Mouse (Mus musculus) G1E (cell line): ENCODE data around the gene Stard13. TPM values are rescaled to one million over a fixed set of nuclear protein-coding genes. Genes with fewer than 3 reads are reported as not detected.

ENCODE experiments used
- ATAC-seq: 2 replicates; pipeline ENCODE4 v1.8.0; 2016; ENCODE audit warnings: mild to moderate bottlenecking; ENCODE audit not compliant: insufficient number of reproducible peaks, poor library complexity, low FRiP score, severe bottlenecking; ENCODE audit errors: extremely low read depth
- DNase-seq: peaks from one replicate; pipeline ENCODE4 v3.0.0; 2012; ENCODE audit warnings: low spot score
- H3K27me3 ChIP-seq: 2 replicates; pipeline ENCODE4 v1.6.1; 2012; ENCODE audit warnings: mild to moderate bottlenecking, low read length, inconsistent platforms; ENCODE audit not compliant: insufficient read depth
- H3K36me3 ChIP-seq: replicated peaks from 2 replicates; pipeline ENCODE3; 2012; ENCODE audit warnings: mild to moderate bottlenecking, inconsistent platforms
- H3K4me1 ChIP-seq: 2 replicates; pipeline ENCODE4 v1.6.1; 2012; ENCODE audit warnings: low read depth, low read length, inconsistent platforms, mixed read lengths; ENCODE audit not compliant: insufficient read depth
- H3K4me3 ChIP-seq: 2 replicates; pipeline ENCODE4 v1.5.1; 2012; ENCODE audit warnings: low read depth, mild to moderate bottlenecking, inconsistent platforms, low read length, moderate library complexity, mixed read lengths
- H3K9me3 ChIP-seq: replicated peaks from 2 replicates; pipeline ENCODE4 v1.6.1; 2012; ENCODE audit warnings: inconsistent platforms
- CTCF ChIP-seq: IDR thresholded peaks from 2 replicates; pipeline ENCODE4 v1.5.1; 2012; ENCODE audit warnings: low read depth, low read length, inconsistent platforms, mixed read lengths
- GATA1 ChIP-seq: IDR thresholded peaks from 2 replicates; pipeline ENCODE4 v1.6.1; 2012; ENCODE audit warnings: borderline replicate concordance, low read length, inconsistent platforms, mixed read lengths
- GATA2 ChIP-seq: IDR thresholded peaks from 2 replicates; pipeline ENCODE4 v1.6.1; 2012; ENCODE audit warnings: low read depth, low read length, inconsistent platforms, borderline replicate concordance
- POLR2AphosphoS5 ChIP-seq: IDR thresholded peaks from 2 replicates; pipeline ENCODE4 v1.6.1; 2012; ENCODE audit warnings: low read depth, low read length, inconsistent platforms; ENCODE audit not compliant: insufficient replicate concordance
- TAL1 ChIP-seq: conservative IDR thresholded peaks from 2 replicates; pipeline ENCODE4 v1.6.1; 2012; ENCODE audit warnings: low read depth, low read length, inconsistent platforms, mixed read lengths
- polyA plus RNA-seq: library from polyadenylated mRNA; stranded (reverse); fragments of >175 nt; gene quantifications from 2 replicates; pipeline ENCODE4 v1.2.3, GENCODE M21; 2012
- total RNA-seq, 2 experiments: library from RNA; stranded (forward) in 1 of 2; stranded (reverse) in 1 of 2; fragments of 200-1000 nt in 1 of 2; fragments of >200 nt in 1 of 2; fragmentation: Nextera tagmentation in 1 of 2; gene quantifications; 2 replicates each; pipeline ENCODE4 v1.2.3; 2014 to 2017

Gene Stard13
- total and polyA plus RNA-seq, 3 experiments = 0.05 TPM; not detected in 2

- Histone ChIP-seq H3K36me3 (no peaks in the 10 kb centered on the region), H3K27me3 (no peaks in the 10 kb centered on the region), H3K4me3 (no peak overlapping the region), H3K9me3 (peaks cover 7% of the 10 kb centered on the region), H3K4me1 (no peaks in the 10 kb centered on the region)
- TF ChIP-seq TAL1 (no peak), CTCF (no peak), POLR2AphosphoS5 (no peak), GATA1 (no peak), GATA2 (no peak)
- DNase-seq = no peak
- no peak for ATAC-seq
Measured at GRCm38 (mm10) chr5:151102262-151102661, 131.4 kb downstream of the Stard13 start.

GRCm38 (mm10) chr5:151096012-151096411 lies 137.6 kb downstream of the Stard13 start:
- H3K9me3 ChIP-seq = peaks cover 10% of the 10 kb centered on the region
- no peaks in the 10 kb centered on the region for H3K4me1 ChIP-seq
- no peaks in the 10 kb centered on the region for H3K27me3 ChIP-seq
- no peaks in the 10 kb centered on the region for H3K36me3 ChIP-seq
- H3K4me3 ChIP-seq = no peak overlapping the region
- ATAC-seq = no peak
- DNase-seq = no peak
- TF ChIP-seq POLR2AphosphoS5 (no peak), GATA1 (no peak), GATA2 (no peak), TAL1 (no peak), CTCF (no peak)

GRCm38 (mm10) chr5:151092886-151093665 lies 140.6 kb downstream of the Stard13 start:
- Histone ChIP-seq H3K9me3 (peaks cover 10% of the 10 kb centered on the region), H3K4me3 (no peak overlapping the region), H3K4me1 (no peaks in the 10 kb centered on the region), H3K27me3 (no peaks in the 10 kb centered on the region), H3K36me3 (no peaks in the 10 kb centered on the region)
- ATAC-seq (no peak), DNase-seq (no peak)
- no peak for TF ChIP-seq CTCF
- TF ChIP-seq GATA1 = no peak
- TF ChIP-seq TAL1 = no peak
- TF ChIP-seq POLR2AphosphoS5 = no peak
- no peak for TF ChIP-seq GATA2

- Histone ChIP-seq H3K36me3 (no peaks in the 10 kb centered on the region), H3K4me3 (no peak overlapping the region), H3K4me1 (no peaks in the 10 kb centered on the region), H3K9me3 (peaks cover 21% of the 10 kb centered on the region), H3K27me3 (no peaks in the 10 kb centered on the region)
- TF ChIP-seq GATA2 (no peak), GATA1 (no peak), TAL1 (no peak), CTCF (no peak), POLR2AphosphoS5 (no peak)
- no peak for DNase-seq
- ATAC-seq = no peak
Measured at GRCm38 (mm10) chr5:151090996-151091395, 142.6 kb downstream of the Stard13 start.

- ATAC-seq (no peak), DNase-seq (no peak)
- H3K27me3 ChIP-seq = no peaks in the 10 kb centered on the region
- TF ChIP-seq POLR2AphosphoS5 (no peak), GATA1 (no peak), CTCF (no peak), TAL1 (no peak), GATA2 (no peak)
- no peak overlapping the region for H3K4me3 ChIP-seq
- no peaks in the 10 kb centered on the region for H3K36me3 ChIP-seq
- H3K9me3 ChIP-seq = peaks cover 12% of the 10 kb centered on the region
- H3K4me1 ChIP-seq = no peaks in the 10 kb centered on the region
Measured at GRCm38 (mm10) chr5:151089201-151089600, 144.4 kb downstream of the Stard13 start.

- H3K4me3 ChIP-seq = no peak overlapping the region
- H3K4me1 ChIP-seq = no peaks in the 10 kb centered on the region
- DNase-seq (no peak), ATAC-seq (no peak)
- no peaks in the 10 kb centered on the region for H3K36me3 ChIP-seq
- H3K9me3 ChIP-seq = peaks cover 17% of the 10 kb centered on the region
- H3K27me3 ChIP-seq = no peaks in the 10 kb centered on the region
- TF ChIP-seq TAL1 (no peak), GATA1 (no peak), POLR2AphosphoS5 (no peak), CTCF (no peak), GATA2 (no peak)
Measured at GRCm38 (mm10) chr5:151086425-151087202, 147.0 kb downstream of the Stard13 start.
